ENCODE assay signal across 24 mouse cellular contexts in genomic region chr7:102100868-102101267, GRCm38 (mm10). TPM values are rescaled to one million over a fixed set of nuclear protein-coding genes. Genes with fewer than 3 reads are reported as not detected.
DNase-seq lines count a peak whose midpoint lies in the region; ATAC-seq lines count a peak whose summit lies in the region.
"Had no signal": no experiment of that assay in that cellular context is flagged by ENCODE, and none has a peak within 500 bp of the region (broad histone marks: within the 10 kb centered on the region; RNA-seq: fewer than 3 reads in every experiment).

No protein-coding gene starts in this region.

- no peak overlapping the region for H3K4me2 ChIP-seq in hindbrain, embryonic 13.5 days
- H3K4me2 ChIP-seq in midbrain, embryonic 13.5 days (replicated peaks) = no peak overlapping the region

- H3K36me3 ChIP-seq in hindbrain, embryonic 10.5 days = peaks cover 4% of the 10 kb centered on the region; the same call in 1 of the 2 replicates
- peaks cover 4% of the 10 kb centered on the region for H3K36me3 ChIP-seq in hindbrain, embryonic 13.5 days
- H3K36me3 ChIP-seq in midbrain, embryonic 10.5 days = peaks cover 6% of the 10 kb centered on the region; the same call in 1 of the 2 replicates
- H3K36me3 ChIP-seq in midbrain, embryonic 13.5 days = no peaks in the 10 kb centered on the region
- H3K36me3 ChIP-seq: hindbrain, embryonic 15.5 days had no signal

- 66% methylated on average over 5 of the region's 5 CpGs for WGBS in hindbrain, embryonic 10.5 days
- 63% methylated on average over 5 of the region's 5 CpGs for WGBS in hindbrain, embryonic 13.5 days
- WGBS in midbrain, embryonic 10.5 days = 61% methylated on average over 5 of the region's 5 CpGs
- WGBS in midbrain, embryonic 13.5 days = 65% methylated on average over 5 of the region's 5 CpGs

- H3K4me3 ChIP-seq in hindbrain, embryonic 10.5 days = 0 out of 2 replicates have a peak overlapping the region, but pooled peaks have one; percentile 48
- no peak overlapping the region for H3K4me3 ChIP-seq in hindbrain, embryonic 13.5 days
- H3K4me3 ChIP-seq in midbrain, embryonic 10.5 days = no peak overlapping the region
- no peak overlapping the region for H3K4me3 ChIP-seq in midbrain, embryonic 13.5 days (replicated peaks)
- H3K4me3 ChIP-seq: megakaryocyte, embryonic 14.5 days had no signal

- H3K9ac ChIP-seq in hindbrain, embryonic 13.5 days = no peak overlapping the region
- no peak overlapping the region for H3K9ac ChIP-seq in midbrain, embryonic 13.5 days (replicated peaks)
- H3K9ac ChIP-seq: embryonic facial prominence, embryonic 12.5 days; hindbrain, embryonic 15.5 days had no signal

- peak; percentile 90 for DNase-seq in heart, adult 11 months
- DNase-seq in heart, postnatal 10 days = no peak
- DNase-seq in hindbrain, embryonic 10.5 days (ENCODE audit: low spot score) = no peak
- DNase-seq in midbrain, embryonic 10.5 days (ENCODE audit: low spot score) = no peak
- DNase-seq in thymus, adult 18-20 months = no peak
- no peak for DNase-seq in frontal cortex, postnatal 10 days (ENCODE audit: low spot score in 2 of 2)
- DNase-seq: adrenal gland, postnatal 10 days; cerebellum, adult 11-12 months; cerebellum, postnatal 25 days had no signal

- peaks cover 48% of the 10 kb centered on the region for H3K4me1 ChIP-seq in hindbrain, embryonic 10.5 days (replicated peaks)
- H3K4me1 ChIP-seq in hindbrain, embryonic 13.5 days (replicated peaks) = peaks cover 22% of the 10 kb centered on the region
- H3K4me1 ChIP-seq in midbrain, embryonic 10.5 days = peaks cover 40% of the 10 kb centered on the region
- peaks cover 26% of the 10 kb centered on the region for H3K4me1 ChIP-seq in midbrain, embryonic 13.5 days (replicated peaks)

- no peak for ATAC-seq in hindbrain, embryonic 13.5 days (ENCODE audit: low FRiP score)
- ATAC-seq in midbrain, embryonic 13.5 days = no peak

- H3K27ac ChIP-seq in hindbrain, embryonic 10.5 days = peak overlapping the region; percentile 82
- no peak overlapping the region for H3K27ac ChIP-seq in hindbrain, embryonic 13.5 days
- peak overlapping the region; percentile 76 for H3K27ac ChIP-seq in midbrain, embryonic 10.5 days (replicated peaks)
- no peak overlapping the region for H3K27ac ChIP-seq in midbrain, embryonic 13.5 days
- H3K27ac ChIP-seq: hindbrain, embryonic 15.5 days; liver, embryonic 14.5 days had no signal

- no peaks in the 10 kb centered on the region for H3K9me3 ChIP-seq in hindbrain, embryonic 10.5 days
- no peaks in the 10 kb centered on the region for H3K9me3 ChIP-seq in hindbrain, embryonic 13.5 days
- no peaks in the 10 kb centered on the region for H3K9me3 ChIP-seq in midbrain, embryonic 10.5 days (replicated peaks)
- H3K9me3 ChIP-seq in midbrain, embryonic 13.5 days = no peaks in the 10 kb centered on the region
- H3K9me3 ChIP-seq: embryonic facial prominence, embryonic 12.5 days; hindbrain, embryonic 15.5 days; megakaryocyte, embryonic 14.5 days had no signal

- peaks cover 11% of the 10 kb centered on the region for H3K27me3 ChIP-seq in hindbrain, embryonic 10.5 days (ENCODE audit: insufficient read depth, poor library complexity, severe bottlenecking)
- 0 out of 2 replicates have a peak, but pooled peaks cover 3% of the 10 kb centered on the region for H3K27me3 ChIP-seq in hindbrain, embryonic 13.5 days
- H3K27me3 ChIP-seq in midbrain, embryonic 10.5 days (ENCODE audit: low read depth, poor library complexity, severe bottlenecking) = peaks cover 21% of the 10 kb centered on the region
- peaks cover 10% of the 10 kb centered on the region for H3K27me3 ChIP-seq in midbrain, embryonic 13.5 days
- H3K27me3 ChIP-seq: CH12.LX; embryonic facial prominence, embryonic 12.5 days had no signal

- intact Hi-C loops in heart, postnatal 10 days (cut with DNase I) = no loop called here

RNA-seq across cellular contexts. Expression of gene Art1, which starts 0.7 kb away (rescaled TPM):
- 10 to 100 TPM; 44.2 to 46.2 TPM for total RNA-seq in heart, postnatal 10 days (2021)
- 0.78 and 1.7 TPM in 2 replicates for polyA plus RNA-seq in hindbrain, embryonic 10.5 days (2016; fragmentation: Nextera tagmentation; extraction: Ambion mirVana)
- 0.22 and 0.26 TPM in 2 replicates for polyA plus RNA-seq in hindbrain, embryonic 13.5 days (2015; fragmentation: Nextera tagmentation; extraction: Ambion mirVana)
- polyA plus RNA-seq in midbrain, embryonic 10.5 days (2016; fragmentation: Nextera tagmentation; extraction: Ambion mirVana) = 0.67 and 0.79 TPM in 2 replicates
- 0.31 and 0.37 TPM in 2 replicates for polyA plus RNA-seq in midbrain, embryonic 13.5 days (2015; fragmentation: Nextera tagmentation; extraction: Ambion mirVana)
- total RNA-seq: layer of hippocampus, postnatal 14 days; left cerebral cortex, postnatal 14 days had no signal

RNA-seq across cellular contexts. Expression of gene Art5, which starts 8.4 kb away (rescaled TPM):
- 1 to 10 TPM; 1.5 to 2.1 TPM for total RNA-seq in heart, postnatal 10 days (2021)
- 2.7 and 5.7 TPM in 2 replicates for polyA plus RNA-seq in hindbrain, embryonic 10.5 days (2016; fragmentation: Nextera tagmentation; extraction: Ambion mirVana)
- polyA plus RNA-seq in hindbrain, embryonic 13.5 days (2015; fragmentation: Nextera tagmentation; extraction: Ambion mirVana) = 0.74 and 0.75 TPM in 2 replicates
- polyA plus RNA-seq in midbrain, embryonic 10.5 days (2016; fragmentation: Nextera tagmentation; extraction: Ambion mirVana) = 1.9 TPM in 2 replicates
- polyA plus RNA-seq in midbrain, embryonic 13.5 days (2015; fragmentation: Nextera tagmentation; extraction: Ambion mirVana) = 0.50 and 0.92 TPM in 2 replicates
- total RNA-seq: layer of hippocampus, postnatal 14 days; left cerebral cortex, postnatal 14 days had no signal

RNA-seq across cellular contexts. Expression of gene Chrna10, which starts 15.8 kb away (rescaled TPM):
- total RNA-seq in heart, postnatal 10 days (2021) = under 1 TPM; 0.10 to 0.30 TPM
- polyA plus RNA-seq in hindbrain, embryonic 10.5 days (2016; fragmentation: Nextera tagmentation; extraction: Ambion mirVana) = not detected in 2 replicates
- not detected in 2 replicates for polyA plus RNA-seq in hindbrain, embryonic 13.5 days (2015; fragmentation: Nextera tagmentation; extraction: Ambion mirVana)
- polyA plus RNA-seq in midbrain, embryonic 10.5 days (2016; fragmentation: Nextera tagmentation; extraction: Ambion mirVana) = not detected in 2 replicates
- polyA plus RNA-seq in midbrain, embryonic 13.5 days (2015; fragmentation: Nextera tagmentation; extraction: Ambion mirVana) = not detected in 2 replicates
- total RNA-seq: adrenal gland, postnatal 10 days; CH12.LX; gastrocnemius, postnatal 36 days had no signal
- polyA plus RNA-seq: embryonic facial prominence, embryonic 12.5 days; hindbrain, embryonic 15.5 days; liver, embryonic 14.5 days; midbrain, postnatal 0 days; neural tube, embryonic 11.5 days had no signal

RNA-seq across cellular contexts. Expression of gene Trpc2, which starts 18.0 kb away (rescaled TPM):
- under 1 TPM in 1 of 2 experiments, not detected in 1; 0.20 TPM for total RNA-seq in heart, postnatal 10 days (2021)
- not detected in 2 replicates for polyA plus RNA-seq in hindbrain, embryonic 10.5 days (2016; fragmentation: Nextera tagmentation; extraction: Ambion mirVana)
- 0.25 and 0.49 TPM in 2 replicates for polyA plus RNA-seq in hindbrain, embryonic 13.5 days (2015; fragmentation: Nextera tagmentation; extraction: Ambion mirVana)
- polyA plus RNA-seq in midbrain, embryonic 10.5 days (2016; fragmentation: Nextera tagmentation; extraction: Ambion mirVana) = 0.19 TPM in 1 of 2 replicates, not detected in the other
- polyA plus RNA-seq in midbrain, embryonic 13.5 days (2015; fragmentation: Nextera tagmentation; extraction: Ambion mirVana) = 0.28 TPM in 1 of 2 replicates, not detected in the other
- total RNA-seq: midbrain, postnatal 0 days had no signal
- polyA plus RNA-seq: hindbrain, embryonic 15.5 days; intestine, embryonic 16.5 days; large intestine, adult 2 months; midbrain, postnatal 0 days; neural tube, embryonic 11.5 days; stomach, embryonic 14.5 days had no signal

RNA-seq across cellular contexts. Expression of gene Xntrpc, which starts 35.4 kb away (rescaled TPM):
- total RNA-seq in heart, postnatal 10 days (2021) = under 1 TPM; 0.81 to 0.92 TPM
- polyA plus RNA-seq in hindbrain, embryonic 10.5 days (2016; fragmentation: Nextera tagmentation; extraction: Ambion mirVana) = 2.0 and 2.2 TPM in 2 replicates
- 1.2 and 1.4 TPM in 2 replicates for polyA plus RNA-seq in hindbrain, embryonic 13.5 days (2015; fragmentation: Nextera tagmentation; extraction: Ambion mirVana)
- polyA plus RNA-seq in midbrain, embryonic 10.5 days (2016; fragmentation: Nextera tagmentation; extraction: Ambion mirVana) = 1.7 and 1.8 TPM in 2 replicates
- 1.3 and 1.5 TPM in 2 replicates for polyA plus RNA-seq in midbrain, embryonic 13.5 days (2015; fragmentation: Nextera tagmentation; extraction: Ambion mirVana)

Comparison
In these comparisons a context has a peak if more than half of its experiments do, and no peak if none do; other contexts are left out.
1. H3K27ac ChIP-seq: peak in hindbrain, embryonic 10.5 days (single experiment) and midbrain, embryonic 10.5 days (single experiment); none in hindbrain, embryonic 13.5 days (single experiment) and midbrain, embryonic 13.5 days (single experiment).